Mouse (Mus musculus) stomach, embryonic 16.5 days (tissue): ENCODE data around the gene Cdk1. TPM values are rescaled to one million over a fixed set of nuclear protein-coding genes. Genes with fewer than 3 reads are reported as not detected.

ENCODE experiments used
- ATAC-seq: fragments of 200-750 bp; cut with Nextera tagmentation; 2 replicates; pipeline ENCODE4 v1.8.0; 2017; ENCODE audit warnings: moderate number of reproducible peaks, moderate TSS enrichment; ENCODE audit not compliant: insufficient read depth, low FRiP score
- H3K27ac ChIP-seq: fragments of 300-500 bp; sonication (generic); 2 replicates; pipeline ENCODE4 v1.5.1; 2014; ENCODE audit warnings: low read length
- H3K27me3 ChIP-seq: fragments of 300-500 bp; sonication (generic); 2 replicates; pipeline ENCODE4 v1.6.1; 2014; ENCODE audit warnings: low read length, control low read depth, mixed read lengths; ENCODE audit not compliant: control insufficient read depth, insufficient read depth
- H3K36me3 ChIP-seq: fragments of 300-500 bp; sonication (generic); 2 replicates; pipeline ENCODE4 v1.6.1; 2014; ENCODE audit warnings: low read length; ENCODE audit not compliant: control insufficient read depth, insufficient read depth
- H3K4me1 ChIP-seq: fragments of 300-500 bp; sonication (generic); 2 replicates; pipeline ENCODE4 v1.6.1; 2014; ENCODE audit warnings: low read length, control low read depth, mixed read lengths; ENCODE audit not compliant: control insufficient read depth, insufficient read depth
- H3K4me2 ChIP-seq: fragments of 300-500 bp; sonication (generic); 2 replicates; pipeline ENCODE4 v1.6.1; 2014; ENCODE audit warnings: low read depth, low read length, mixed read lengths
- H3K4me3 ChIP-seq: fragments of 300-500 bp; sonication (generic); replicated peaks from 2 replicates; pipeline ENCODE4 v1.5.1; 2014; ENCODE audit warnings: mild to moderate bottlenecking, low read length
- H3K9ac ChIP-seq: fragments of 300-500 bp; sonication (generic); 2 replicates; pipeline ENCODE4 v1.6.1; 2014; ENCODE audit warnings: low read length
- H3K9me3 ChIP-seq: fragments of 300-500 bp; sonication (generic); replicated peaks from 2 replicates; pipeline ENCODE4 v1.6.1; 2016; ENCODE audit warnings: low read length, control low read depth; ENCODE audit not compliant: control insufficient read depth
- WGBS: fragments of 180-500 bp; shearing (Covaris S2); extraction: QIAGEN DNeasy Blood & Tissue Kit; methylation state at CpG from one replicate; pipeline ENCODE4 v1.1.7; 2014; 5-methylcytosine and 5-hydroxymethylcytosine counted together
- polyA plus RNA-seq: library from polyadenylated mRNA; unstranded; fragments of >200 nt; fragmentation: Nextera tagmentation; extraction: Ambion mirVana; gene quantifications from 2 replicates; pipeline ENCODE4 v1.2.1, GENCODE M21; 2015

Gene Cdk1
- 323 and 372 TPM in 2 replicates for polyA plus RNA-seq

GRCm38 (mm10) chr10:69352212-69353085 is at the start of gene Cdk1:
Gene Cdk1, minus strand, starts transcription at chr10:69352938.
- H3K4me1 ChIP-seq, result peaks cover 24% of the 10 kb centered on the region
- ATAC-seq, result peak; percentile 95

DNA sequence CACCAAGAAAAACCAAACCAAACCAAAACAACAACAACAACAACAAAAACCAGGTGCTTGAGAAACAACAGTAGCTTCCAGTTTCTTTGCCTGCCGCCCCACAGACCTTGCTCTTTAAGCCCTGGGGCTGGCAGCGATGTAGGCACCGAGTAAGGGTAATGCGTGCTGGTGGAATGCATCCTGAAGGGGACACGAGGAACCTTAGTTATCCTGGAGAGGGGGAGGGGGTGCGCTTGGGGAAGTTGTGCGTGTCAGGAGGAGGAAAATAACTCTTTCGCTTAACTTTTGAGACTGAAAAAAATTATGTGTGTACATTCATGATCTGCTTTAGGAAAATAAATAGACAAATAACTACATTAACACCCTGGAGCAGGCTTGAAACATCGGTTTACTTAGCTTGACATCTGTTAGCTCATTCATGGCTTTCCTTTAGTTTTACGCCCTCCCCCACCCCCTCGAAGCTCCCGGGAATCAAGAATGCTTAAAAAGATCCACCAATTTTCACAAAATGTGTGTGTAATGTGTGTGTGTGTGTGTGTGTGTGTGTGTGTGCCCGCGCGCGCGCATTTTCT is 47.2 kb upstream of the Cdk1 start:
- peaks cover 8% of the 10 kb centered on the region for H3K27me3 ChIP-seq
- 4% methylated on average over 17 of the region's 17 CpGs for WGBS
- H3K9me3 ChIP-seq, result no peaks in the 10 kb centered on the region
- H3K4me1 ChIP-seq, result peaks cover 12% of the 10 kb centered on the region
- no peak for ATAC-seq
- H3K4me3 ChIP-seq, result peak overlapping the region; percentile 77
- H3K27ac ChIP-seq, result no peak overlapping the region
- H3K9ac ChIP-seq, result peak overlapping the region; percentile 81
- peak overlapping the region; percentile 99 for H3K4me2 ChIP-seq
- no peaks in the 10 kb centered on the region for H3K36me3 ChIP-seq

More at GRCm38 (mm10) chr10:69352212-69353085, at the start of gene Cdk1:
- Histone ChIP-seq H3K4me2 (peak within 1 kb of the TSS; percentile 84), H3K9me3 (no peaks in the 10 kb centered on the region), H3K27ac (peak within 1 kb of the TSS; percentile 94), H3K4me3 (peak within 1 kb of the TSS; percentile 85), H3K9ac (peak within 1 kb of the TSS; percentile 93), H3K36me3 (peaks cover 4% of the 10 kb centered on the region; the same call in 1 of the 2 replicates), H3K27me3 (no peaks in the 10 kb centered on the region)
- under 1% methylated on average over 51 of the region's 51 CpGs for WGBS

DNA sequence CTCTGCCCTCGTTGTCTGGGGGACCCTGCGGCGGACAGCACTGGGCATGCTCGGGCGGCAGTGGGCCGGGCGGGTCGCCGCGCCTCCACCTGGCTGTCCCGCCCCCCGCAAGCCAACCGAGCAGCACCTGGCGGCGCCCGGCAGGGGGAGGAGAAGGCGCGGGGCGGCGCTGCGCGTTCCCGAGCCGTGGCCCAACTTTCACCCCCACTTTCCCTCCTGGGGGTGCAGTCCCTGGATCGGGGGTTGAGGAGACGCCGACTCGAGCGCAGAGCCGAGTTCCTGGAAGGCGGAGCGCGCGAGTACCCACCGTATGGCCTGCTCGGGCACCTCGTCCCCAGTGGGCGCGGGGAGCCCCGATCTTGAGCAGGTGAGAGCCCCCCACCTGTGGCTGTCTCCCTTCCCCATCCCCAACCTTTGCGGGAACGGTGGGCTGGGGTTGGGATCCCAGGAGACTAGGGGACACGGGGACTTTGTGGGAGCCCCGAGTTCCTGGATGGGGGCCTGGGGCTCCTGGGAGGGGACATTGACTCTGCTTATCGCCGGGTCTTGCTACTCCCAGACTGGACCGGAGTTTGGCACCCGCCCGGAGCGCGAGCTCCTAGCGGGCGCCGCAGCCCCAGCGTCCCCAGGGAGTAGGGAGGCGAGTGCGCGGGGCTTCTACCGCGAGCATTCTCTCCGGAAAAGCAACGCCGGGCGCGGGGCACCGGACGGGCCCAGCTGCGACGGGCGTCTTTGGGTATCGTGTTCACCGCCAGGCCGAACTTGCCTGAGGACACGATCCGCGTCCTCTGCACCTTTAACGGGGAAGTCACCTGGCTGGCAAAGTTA is 46.2 kb upstream of the Cdk1 start, which contains the start of gene Ank3:
Gene Ank3, plus strand, starts transcription at position 11 of the 828 bp plus-strand sequence.
- Histone ChIP-seq H3K27ac (no peak within 1 kb of the TSS), H3K9ac (peak within 1 kb of the TSS; percentile 81), H3K9me3 (no peaks in the 10 kb centered on the region), H3K36me3 (no peaks in the 10 kb centered on the region), H3K4me2 (peak within 1 kb of the TSS; percentile 99), H3K27me3 (peaks cover 8% of the 10 kb centered on the region), H3K4me3 (peak within 1 kb of the TSS; percentile 77), H3K4me1 (peaks cover 12% of the 10 kb centered on the region)
- ATAC-seq, result peak; percentile 88
- under 1% methylated on average over 76 of the region's 77 CpGs for WGBS

GRCm38 (mm10) chr10:69398197-69398762 is 45.5 kb upstream of the Cdk1 start:
- Histone ChIP-seq H3K36me3 (no peaks in the 10 kb centered on the region), H3K4me3 (peak overlapping the region; percentile 77), H3K27ac (no peak overlapping the region), H3K9me3 (no peaks in the 10 kb centered on the region), H3K9ac (peak overlapping the region; percentile 81), H3K4me1 (peaks cover 12% of the 10 kb centered on the region), H3K4me2 (peak overlapping the region; percentile 99), H3K27me3 (peaks cover 8% of the 10 kb centered on the region)
- peak; percentile 25 for ATAC-seq
- under 1% methylated on average over 26 of the region's 26 CpGs for WGBS

- Histone ChIP-seq H3K27ac (no peak overlapping the region), H3K36me3 (no peaks in the 10 kb centered on the region), H3K4me1 (no peaks in the 10 kb centered on the region), H3K9ac (no peak overlapping the region), H3K9me3 (no peaks in the 10 kb centered on the region), H3K27me3 (no peaks in the 10 kb centered on the region), H3K4me2 (no peak overlapping the region), H3K4me3 (no peak overlapping the region)
- no peak for ATAC-seq
- 86% methylated on average over 4 of the region's 4 CpGs for WGBS
These were observed 36.8 kb upstream of the Cdk1 start for GRCm38 (mm10) chr10:69389511-69389910.

- no peak for ATAC-seq
- Histone ChIP-seq H3K27me3 (no peaks in the 10 kb centered on the region), H3K4me1 (no peaks in the 10 kb centered on the region), H3K9ac (no peak overlapping the region), H3K4me3 (no peak overlapping the region), H3K27ac (no peak overlapping the region), H3K4me2 (no peak overlapping the region), H3K9me3 (no peaks in the 10 kb centered on the region), H3K36me3 (no peaks in the 10 kb centered on the region)
- WGBS, result 61% methylated on average over 8 of the region's 8 CpGs
These were observed 34.0 kb upstream of the Cdk1 start for GRCm38 (mm10) chr10:69386767-69387166.

- Histone ChIP-seq H3K4me2 (no peak overlapping the region), H3K9ac (no peak overlapping the region), H3K9me3 (no peaks in the 10 kb centered on the region), H3K4me1 (no peaks in the 10 kb centered on the region), H3K27ac (no peak overlapping the region), H3K27me3 (no peaks in the 10 kb centered on the region), H3K4me3 (no peak overlapping the region), H3K36me3 (no peaks in the 10 kb centered on the region)
- ATAC-seq, result no peak
- WGBS, result 81% methylated on average over 8 of the region's 8 CpGs
These were observed 32.4 kb upstream of the Cdk1 start for GRCm38 (mm10) chr10:69385136-69385535.

- no peaks in the 10 kb centered on the region for H3K36me3 ChIP-seq
- H3K4me2 ChIP-seq, result no peak overlapping the region
- H3K4me1 ChIP-seq, result no peaks in the 10 kb centered on the region
- no peak overlapping the region for H3K27ac ChIP-seq
- H3K9me3 ChIP-seq, result no peaks in the 10 kb centered on the region
- H3K4me3 ChIP-seq, result no peak overlapping the region
- H3K9ac ChIP-seq, result no peak overlapping the region
- ATAC-seq, result no peak
- 76% methylated on average over 11 of the region's 11 CpGs for WGBS
- H3K27me3 ChIP-seq, result no peaks in the 10 kb centered on the region
These were observed 31.9 kb upstream of the Cdk1 start for GRCm38 (mm10) chr10:69384640-69385039.
